Mouse (Mus musculus) gastrocnemius, adult 2 months (tissue): Measurements from ENCODE around the gene Sgk1. TPM values are rescaled to one million over a fixed set of nuclear protein-coding genes. Genes with fewer than 3 reads are reported as not detected.

Experiments used
- DNase-seq: peaks from one replicate; pipeline ENCODE4 v3.0.0; 2022
- H3K27ac ChIP-seq: fragments of 200-600 bp; 2 replicates; pipeline ENCODE4 v1.8.1; 2022; ENCODE audit warnings: mild to moderate bottlenecking
- H3K4me3 ChIP-seq: fragments of 200-600 bp; 2 replicates; pipeline ENCODE4 v1.8.1; 2022; ENCODE audit warnings: mild to moderate bottlenecking, moderate library complexity
- CTCF ChIP-seq: fragments of 200-600 bp; IDR thresholded peaks from 2 replicates; pipeline ENCODE4 v1.8.1; 2022; ENCODE audit warnings: antibody characterized with exemption, mild to moderate bottlenecking, moderate library complexity
- intact Hi-C: fragments of 180-260 bp; cut with DNase I; formaldehyde crosslinking; loops from one replicate; pipeline ENCODE4 v1.15.1; 2025
- total RNA-seq, 2 experiments: library from RNA; stranded (reverse); gene quantifications; 2 replicates each; pipeline ENCODE4 v1.2.3; 2021

The Sgk1 gene
- total RNA-seq, 2 experiments from 2014 or later: 208 to 210 TPM

DNA sequence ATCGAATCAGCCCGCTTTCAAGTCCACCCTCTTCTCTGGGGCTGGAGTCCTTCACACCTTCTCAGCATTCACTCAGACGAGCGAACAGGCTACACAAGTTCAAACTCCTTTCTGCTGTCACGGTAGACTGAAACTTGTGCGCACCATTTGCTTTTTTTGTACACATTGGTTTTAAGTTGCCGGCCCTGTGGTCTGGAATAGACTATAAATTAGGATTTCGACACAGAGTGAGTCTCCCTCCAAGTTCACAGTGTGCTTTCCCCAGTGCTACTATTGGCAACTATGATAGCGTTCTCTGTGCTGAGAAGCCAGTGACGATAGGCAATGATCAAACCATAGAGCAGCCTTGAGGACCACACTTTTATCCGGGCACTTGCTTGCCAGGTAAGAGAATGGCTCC is 91.7 kb downstream of the Sgk1 start:
- intact Hi-C loops: no loop called here
- no peak for TF ChIP-seq CTCF
- peak; percentile 40 for DNase-seq
- no peak overlapping the region for H3K4me3 ChIP-seq
- H3K27ac ChIP-seq: no peak overlapping the region

DNA sequence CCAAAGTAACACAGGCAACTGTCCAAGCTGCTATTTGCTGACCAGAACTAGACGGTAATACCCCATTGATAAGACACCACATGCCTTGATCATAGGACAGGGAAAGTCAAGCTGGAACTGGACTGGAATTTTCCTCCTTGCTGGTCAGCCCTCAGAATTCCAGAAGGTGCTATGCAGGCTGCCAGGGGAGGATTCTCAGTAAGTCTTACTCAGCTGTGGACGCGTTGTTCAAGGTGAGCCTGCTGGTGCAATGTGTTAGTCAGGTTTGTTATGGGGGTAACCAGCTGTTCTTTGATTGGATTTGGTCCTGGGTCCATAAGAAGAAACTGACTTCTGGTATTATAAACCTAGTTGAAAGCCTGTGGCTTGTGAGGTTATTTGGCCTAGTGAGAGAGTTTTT is 92.8 kb downstream of the Sgk1 start:
- TF ChIP-seq CTCF: no peak
- H3K27ac ChIP-seq: no peak overlapping the region
- DNase-seq: no peak

DNA sequence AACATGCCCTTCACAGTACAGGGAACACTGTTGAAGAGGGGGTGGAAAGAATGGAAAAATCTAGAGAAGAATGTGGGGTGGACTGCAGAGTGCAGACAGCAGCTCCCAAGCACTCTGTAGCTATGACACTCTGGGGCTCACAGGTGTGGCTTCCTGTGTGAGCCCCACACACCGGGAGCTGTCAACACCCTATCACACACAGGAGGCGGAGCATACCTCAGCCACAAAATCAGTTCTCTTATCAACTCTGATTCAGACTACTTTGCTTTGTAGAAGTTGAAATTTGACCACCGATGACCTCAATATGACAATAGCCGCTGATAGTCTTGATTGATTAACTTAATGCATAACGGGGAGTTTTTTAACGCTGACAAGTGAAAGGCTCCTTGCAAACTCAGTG is 93.4 kb downstream of the Sgk1 start:
- H3K27ac ChIP-seq: no peak overlapping the region
- H3K4me3 ChIP-seq: no peak overlapping the region
- intact Hi-C loops: no loop called here
- DNase-seq: no peak
- TF ChIP-seq CTCF: no peak

More for the DNA sequence above, 92.8 kb downstream of the Sgk1 start:
- intact Hi-C loops: no loop called here
- no peak overlapping the region for H3K4me3 ChIP-seq

DNA sequence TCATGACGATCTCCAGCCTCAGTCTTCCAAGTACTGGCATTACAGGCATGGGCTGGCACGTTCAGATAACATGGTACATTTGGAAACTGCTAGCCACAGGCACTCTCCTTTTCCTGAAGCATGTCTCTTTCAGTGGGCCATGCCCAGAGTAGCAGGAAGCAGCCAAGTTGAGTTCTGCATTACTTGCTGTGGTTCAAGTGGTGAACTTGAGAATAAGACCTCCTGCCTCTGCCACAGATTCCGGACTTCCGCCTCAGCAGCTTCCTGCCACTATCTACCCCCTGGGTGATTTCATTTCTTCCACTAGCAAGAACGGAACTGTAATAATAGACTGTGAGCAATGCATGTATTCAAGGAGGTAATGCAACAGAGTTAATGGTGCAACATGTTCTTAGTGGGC is 94.3 kb downstream of the Sgk1 start:
- intact Hi-C loops: no loop called here
- no peak for DNase-seq
- H3K4me3 ChIP-seq: no peak overlapping the region
- no peak for TF ChIP-seq CTCF
- H3K27ac ChIP-seq: no peak overlapping the region

DNA sequence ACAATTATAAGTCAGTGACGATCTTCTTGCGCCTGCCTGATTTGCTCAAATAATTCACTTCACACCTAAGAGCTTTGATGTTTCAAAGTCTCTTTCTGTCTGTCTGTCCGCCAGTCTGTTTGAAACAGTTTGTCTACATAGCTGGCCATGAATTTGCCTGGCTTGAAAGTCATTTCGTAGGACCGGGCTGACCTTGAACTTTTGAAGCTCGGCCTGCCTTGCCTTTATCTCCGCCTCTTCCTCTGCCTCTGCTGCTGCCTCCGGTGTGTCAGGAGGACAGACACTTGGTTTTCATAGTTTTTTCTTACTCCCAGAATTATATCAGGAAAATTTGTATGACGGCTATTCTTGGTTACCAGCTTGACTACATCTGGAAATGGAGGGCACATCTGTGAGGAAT is 96.4 kb downstream of the Sgk1 start:
- no peak for TF ChIP-seq CTCF
- no peak for DNase-seq
- intact Hi-C loops: no loop called here
- no peak overlapping the region for H3K27ac ChIP-seq
- H3K4me3 ChIP-seq: no peak overlapping the region

DNA sequence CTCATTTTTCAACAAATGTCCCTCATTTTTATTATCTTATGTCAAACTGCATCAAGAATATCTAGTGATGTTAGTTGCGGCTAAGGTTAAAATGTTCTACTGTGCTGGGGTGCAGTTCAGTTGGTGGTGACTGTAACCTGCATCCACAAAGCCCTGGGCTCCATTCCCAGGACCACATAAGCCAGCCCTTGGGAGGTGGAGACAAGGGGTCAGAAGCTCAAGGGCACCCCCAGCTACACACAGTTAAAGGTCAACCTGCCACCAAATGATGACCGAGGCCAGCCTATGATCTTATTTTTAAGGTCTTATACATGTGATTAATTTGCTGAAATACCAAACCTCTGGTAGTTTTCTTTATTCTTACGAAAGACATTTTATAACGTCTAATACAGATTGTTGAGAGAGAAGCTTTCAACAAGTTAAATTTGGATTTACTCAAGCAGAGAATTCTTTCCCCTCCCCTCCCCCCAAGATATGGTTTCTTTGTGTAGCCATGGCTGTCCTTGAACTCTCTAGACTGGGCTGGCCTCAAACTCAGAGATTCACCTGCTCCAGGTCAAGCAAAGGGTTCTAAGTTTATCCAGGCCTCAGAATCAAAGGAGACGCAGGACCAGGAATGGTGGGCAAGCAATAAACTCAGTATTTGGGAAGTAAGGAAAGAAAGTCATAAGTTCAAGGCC is 97.4 kb downstream of the Sgk1 start:
- Histone ChIP-seq H3K4me3 (no peak overlapping the region), H3K27ac (no peak overlapping the region)
- no peak for TF ChIP-seq CTCF
- no peak for DNase-seq
- intact Hi-C loops: no loop called here

DNA sequence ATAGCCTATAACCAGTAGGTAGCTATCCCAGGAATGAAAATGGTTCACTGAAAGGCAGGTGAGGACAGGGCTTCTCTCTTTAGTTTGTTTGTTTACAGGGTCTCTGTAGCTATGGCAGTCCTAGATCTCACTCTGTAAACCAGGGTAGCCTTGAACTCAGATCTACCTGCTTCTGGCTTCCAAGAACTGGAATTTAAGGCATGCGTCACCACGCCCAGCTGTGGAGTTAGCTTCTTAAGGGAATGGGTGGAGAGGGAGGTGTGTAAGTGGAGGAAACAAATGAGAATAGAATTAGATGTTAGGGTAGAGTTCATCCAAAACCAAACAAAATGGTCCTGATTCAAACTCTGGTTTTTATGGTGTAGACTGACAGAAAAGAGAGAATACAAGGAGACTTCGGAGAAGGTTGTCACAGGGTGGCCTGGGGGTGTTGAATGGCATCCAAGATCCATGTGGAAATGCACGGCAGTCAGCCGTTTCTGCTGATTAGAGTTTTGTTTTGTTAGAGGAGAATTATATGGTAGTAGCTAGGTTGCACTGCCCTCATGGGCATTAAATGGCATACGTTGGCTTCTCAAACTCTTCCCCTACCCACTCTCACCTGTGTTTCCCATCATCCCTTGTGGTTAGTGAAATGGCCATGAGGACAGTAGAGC is 98.9 kb downstream of the Sgk1 start:
- Histone ChIP-seq H3K27ac (no peak overlapping the region), H3K4me3 (no peak overlapping the region)
- intact Hi-C loops: no loop called here
- no peak for TF ChIP-seq CTCF
- no peak for DNase-seq

DNA sequence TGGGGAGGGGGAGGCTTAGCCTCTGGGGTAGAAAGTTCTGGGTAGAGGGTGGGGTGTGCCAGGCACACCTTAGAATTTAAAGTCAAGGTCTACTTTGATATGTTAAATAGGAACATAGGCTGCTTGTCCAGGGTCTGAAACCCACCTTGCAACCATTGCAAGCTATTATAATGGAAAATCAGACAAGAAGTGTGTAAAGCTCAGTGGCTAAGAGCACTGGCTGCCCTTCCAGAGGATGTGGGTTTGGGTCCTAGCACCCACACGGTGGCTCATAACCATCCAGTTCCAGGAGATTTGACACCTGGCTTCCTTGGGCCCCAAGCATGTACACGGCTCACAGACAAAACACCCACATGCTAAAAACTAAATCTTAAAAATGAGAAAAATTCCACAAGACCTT is 100.3 kb downstream of the Sgk1 start:
- no peak overlapping the region for H3K4me3 ChIP-seq
- no peak for DNase-seq
- no peak for TF ChIP-seq CTCF
- intact Hi-C loops: no loop called here
- H3K27ac ChIP-seq: no peak overlapping the region

DNA sequence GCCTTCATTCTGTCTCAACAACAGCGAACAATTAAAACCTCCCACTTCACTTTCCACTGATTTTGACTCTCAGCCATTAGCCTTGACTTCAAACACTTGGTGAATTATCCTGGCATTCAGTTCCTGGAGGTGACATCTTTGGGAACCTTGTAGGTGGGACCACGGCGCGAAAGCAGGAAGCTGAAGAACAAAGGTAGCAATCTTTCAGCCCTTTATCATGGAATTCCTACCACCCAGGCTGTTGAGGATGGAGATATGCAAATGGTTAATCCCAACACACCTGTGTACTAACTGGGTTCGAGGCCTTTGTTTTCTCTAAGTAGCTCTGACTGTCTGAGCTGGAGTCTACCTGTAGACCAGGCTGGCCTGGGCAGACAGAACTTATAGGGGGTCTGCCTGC is 106.5 kb downstream of the Sgk1 start:
- no peak for TF ChIP-seq CTCF
- intact Hi-C loops: no loop called here
- no peak overlapping the region for H3K4me3 ChIP-seq
- DNase-seq: no peak
- no peak overlapping the region for H3K27ac ChIP-seq

DNA sequence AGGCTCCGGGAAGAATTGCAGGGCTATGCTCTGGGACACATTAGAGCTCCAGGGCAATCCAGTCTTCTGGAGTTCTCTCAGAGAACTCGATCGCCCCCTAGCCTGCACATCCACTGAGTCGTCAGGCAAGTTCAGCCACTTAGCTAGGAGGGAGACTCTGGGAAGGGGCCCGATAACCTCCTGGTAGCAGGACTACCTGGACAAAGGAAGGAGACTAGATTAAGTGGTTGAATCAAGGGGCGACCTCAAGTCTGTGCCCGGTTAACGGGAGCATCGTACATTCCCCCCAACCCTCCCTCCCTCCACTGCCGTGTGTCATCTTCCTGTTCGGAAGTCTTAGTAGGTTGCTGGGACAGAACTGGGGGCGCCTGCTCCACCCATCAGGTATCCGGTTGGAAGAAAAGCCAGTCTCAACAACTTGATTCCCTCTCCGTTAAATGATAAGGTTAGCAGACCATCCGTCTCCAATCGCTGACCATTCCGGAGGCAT is 109.4 kb downstream of the Sgk1 start:
- peak; percentile 87 for TF ChIP-seq CTCF
- DNase-seq: peak; percentile 91
- Histone ChIP-seq H3K4me3 (peak overlapping the region; percentile 84), H3K27ac (peak overlapping the region; percentile 99)
- intact Hi-C loops: loop anchor here (5.0 kb wide), 2 partner anchors 39 to 69 kb away; no protein-coding TSS in a partner anchor

DNA sequence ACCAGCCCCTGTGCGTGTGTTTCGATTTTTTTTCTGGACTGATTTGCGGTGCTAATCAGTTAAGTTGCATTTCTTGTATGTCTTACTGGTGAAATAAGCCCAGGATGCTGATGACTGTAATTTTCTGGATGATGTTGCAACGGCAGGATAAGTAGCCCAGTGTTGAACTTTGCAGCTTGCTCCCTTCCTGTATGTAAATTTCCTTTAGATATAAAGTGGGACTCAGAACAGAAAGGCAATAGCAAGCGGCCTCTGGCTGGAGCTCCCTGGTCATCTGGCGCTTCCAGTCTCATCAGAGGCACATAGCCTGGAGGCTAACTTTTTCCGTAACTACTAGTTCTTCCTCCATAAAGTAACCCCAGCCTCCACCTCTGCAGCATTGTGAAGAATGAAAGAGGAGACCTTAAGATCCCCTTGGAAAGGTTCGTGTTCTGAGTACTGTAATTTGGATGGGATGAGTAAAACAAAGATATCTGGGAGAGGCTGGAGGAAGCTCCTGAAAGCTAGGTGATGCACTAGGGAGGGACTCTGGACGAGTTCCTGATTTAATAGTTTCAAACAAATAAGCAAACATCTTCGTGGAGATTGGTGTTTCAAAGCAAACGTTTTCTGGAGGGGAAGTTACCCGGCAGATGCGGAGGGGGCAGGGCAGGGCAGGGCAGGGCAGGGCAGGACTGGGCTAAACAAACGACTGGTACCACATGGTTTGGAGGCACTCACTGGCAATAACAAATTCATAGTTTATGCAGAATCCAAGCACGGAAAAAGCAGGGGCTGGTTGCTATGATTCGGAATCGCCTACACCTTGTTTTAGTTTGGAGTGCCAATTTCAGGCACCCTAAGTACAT is 110.2 kb downstream of the Sgk1 start:
- Histone ChIP-seq H3K27ac (peak overlapping the region; percentile 99), H3K4me3 (peak overlapping the region; percentile 84)
- intact Hi-C loops: loop anchor here (1.0 to 5.0 kb wide), 6 partner anchors 40 to 391 kb away; no protein-coding TSS in a partner anchor
- DNase-seq: peak; percentile 74
- TF ChIP-seq CTCF: no peak

DNA sequence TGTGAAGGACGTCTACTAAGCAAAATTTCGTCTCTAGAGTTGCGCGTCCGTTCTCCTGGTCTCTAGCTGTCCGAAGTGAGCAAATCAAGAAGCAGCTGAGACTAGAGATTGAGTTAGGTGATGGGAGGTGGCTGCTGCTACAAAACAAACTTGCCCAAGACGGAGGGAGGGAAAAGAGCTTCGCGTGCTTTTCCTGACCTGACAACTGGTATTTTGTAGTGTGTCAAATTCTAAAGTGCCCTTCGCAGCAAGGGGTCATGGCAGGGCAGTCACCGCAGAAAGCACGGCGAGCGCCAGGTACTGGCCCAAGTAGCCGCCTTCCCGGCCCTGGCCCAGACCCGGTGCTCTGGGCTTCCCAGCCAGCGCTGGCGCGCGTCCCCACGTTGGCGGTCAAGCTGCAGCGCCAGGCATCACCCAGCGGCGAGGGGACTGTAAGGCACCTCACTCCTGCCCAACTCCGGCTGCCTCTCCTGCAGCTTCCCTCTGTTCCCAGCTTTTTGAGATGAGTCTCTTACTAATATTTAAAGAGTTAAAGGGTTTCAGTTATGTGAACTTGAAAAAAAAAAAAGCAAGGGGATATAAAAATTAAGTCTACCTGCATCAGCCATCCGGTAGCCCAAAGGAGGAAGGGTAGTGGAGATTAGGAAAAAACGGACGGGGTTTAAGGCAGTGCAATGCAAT is 111.0 kb downstream of the Sgk1 start:
- peak; percentile 78 for TF ChIP-seq CTCF
- peak overlapping the region; percentile 99 for H3K27ac ChIP-seq
- peak; percentile 97 for DNase-seq
- peak overlapping the region; percentile 84 for H3K4me3 ChIP-seq
- intact Hi-C loops: loop anchor here (1.0 to 5.0 kb wide), 6 partner anchors 41 to 392 kb away; no protein-coding TSS in a partner anchor
